Mouse (Mus musculus): Measurements from ENCODE around the gene Slc5a3.

The Slc5a3 gene

DNA sequence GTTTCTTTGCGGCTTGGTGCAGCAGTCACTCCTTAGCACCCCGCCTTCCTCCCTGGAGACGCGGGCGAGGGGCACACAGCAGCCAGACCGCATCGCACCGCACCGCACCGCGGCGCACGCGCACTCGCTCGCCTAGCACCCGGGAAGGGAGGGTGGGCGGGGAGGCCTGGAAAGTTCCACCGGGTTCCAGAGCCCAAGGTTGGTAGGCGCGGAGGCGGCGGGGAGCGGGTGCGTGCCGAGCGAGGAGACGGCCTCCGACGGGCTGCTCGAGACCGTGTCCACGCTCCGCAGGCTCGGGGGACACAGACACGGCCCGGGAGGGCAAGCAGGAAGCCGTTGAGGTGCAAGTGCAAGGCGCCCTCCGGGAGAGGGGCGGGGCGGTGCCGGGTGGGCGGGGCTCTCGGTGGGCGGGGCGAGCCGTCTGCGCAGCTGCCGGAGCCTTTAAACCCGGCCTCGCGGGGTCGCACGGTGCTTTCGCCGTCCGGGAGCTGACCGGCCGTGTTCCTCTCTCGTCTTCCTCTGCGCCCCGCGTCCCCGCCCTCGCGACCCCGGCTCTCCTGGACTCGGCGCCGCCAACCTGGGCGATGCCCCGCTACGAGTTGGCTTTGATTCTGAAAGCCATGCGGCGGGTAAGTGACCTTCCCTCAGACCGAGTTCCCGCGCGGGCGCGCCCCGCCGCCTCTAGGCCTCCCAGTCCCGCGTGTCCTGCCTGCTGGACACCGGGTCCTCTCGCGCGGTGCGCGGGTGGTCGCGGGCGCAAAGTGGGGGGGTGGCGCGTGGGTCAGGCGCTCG, at the start of gene Slc5a3, which contains the start of the genes Mrps6 and Gm49711:
Gene Slc5a3, plus strand, starts transcription at position 471 of the 792 bp plus-strand sequence.
Gene Mrps6, plus strand, starts transcription at position 419 of the 792 bp plus-strand sequence.
Gene Gm49711, plus strand, starts transcription at position 465 of the 792 bp plus-strand sequence.
- no peak for DNase-seq (ENCODE audit: extremely low read depth, low read depth, low spot score)

DNA sequence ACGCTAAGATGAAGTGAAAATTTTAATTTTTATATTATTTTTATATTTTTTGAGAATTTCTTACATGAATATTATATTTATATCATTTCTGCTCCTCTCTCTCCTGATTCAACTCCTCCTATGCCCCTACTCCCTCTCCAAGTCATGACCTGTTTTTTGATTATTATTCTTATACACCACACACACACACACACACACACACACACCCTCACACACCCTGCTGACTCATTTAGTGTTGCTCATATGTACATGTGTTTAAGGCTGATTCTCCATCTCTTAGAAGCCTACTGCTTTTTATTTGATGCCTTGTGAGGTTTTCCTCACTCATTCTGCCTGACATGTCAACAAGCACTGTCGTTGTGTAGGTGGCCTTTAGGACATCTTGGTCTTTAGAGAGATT, 48.5 kb upstream of the Slc5a3 start:
- DNase-seq (ENCODE audit: extremely low read depth, low read depth, low spot score) = no peak

DNA sequence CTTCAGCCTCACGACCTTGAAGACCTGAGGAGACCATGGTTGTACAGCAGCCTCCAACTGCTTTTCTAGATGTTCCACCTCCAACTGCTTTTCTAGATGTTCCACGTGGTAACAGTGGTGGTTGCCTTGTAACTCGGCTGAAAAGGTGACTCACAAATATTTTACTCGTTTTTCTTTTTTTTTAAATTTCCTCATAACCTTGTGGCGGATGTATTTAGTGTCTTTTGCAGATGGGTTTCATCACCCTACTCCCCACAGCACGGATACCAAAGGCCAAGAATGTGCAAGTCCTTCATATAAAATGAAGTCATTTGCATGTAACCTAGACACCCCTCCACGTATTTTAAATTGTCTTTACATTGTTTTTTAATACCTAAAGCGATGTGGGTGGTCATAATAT, 41.3 kb upstream of the Slc5a3 start:
- DNase-seq (ENCODE audit: extremely low read depth, low read depth, low spot score) = no peak

- no peak for DNase-seq (ENCODE audit: extremely low read depth, low read depth, low spot score)
Observed at GRCm38 (mm10) chr16:92019141-92020118, 38.7 kb upstream of the Slc5a3 start.

DNA sequence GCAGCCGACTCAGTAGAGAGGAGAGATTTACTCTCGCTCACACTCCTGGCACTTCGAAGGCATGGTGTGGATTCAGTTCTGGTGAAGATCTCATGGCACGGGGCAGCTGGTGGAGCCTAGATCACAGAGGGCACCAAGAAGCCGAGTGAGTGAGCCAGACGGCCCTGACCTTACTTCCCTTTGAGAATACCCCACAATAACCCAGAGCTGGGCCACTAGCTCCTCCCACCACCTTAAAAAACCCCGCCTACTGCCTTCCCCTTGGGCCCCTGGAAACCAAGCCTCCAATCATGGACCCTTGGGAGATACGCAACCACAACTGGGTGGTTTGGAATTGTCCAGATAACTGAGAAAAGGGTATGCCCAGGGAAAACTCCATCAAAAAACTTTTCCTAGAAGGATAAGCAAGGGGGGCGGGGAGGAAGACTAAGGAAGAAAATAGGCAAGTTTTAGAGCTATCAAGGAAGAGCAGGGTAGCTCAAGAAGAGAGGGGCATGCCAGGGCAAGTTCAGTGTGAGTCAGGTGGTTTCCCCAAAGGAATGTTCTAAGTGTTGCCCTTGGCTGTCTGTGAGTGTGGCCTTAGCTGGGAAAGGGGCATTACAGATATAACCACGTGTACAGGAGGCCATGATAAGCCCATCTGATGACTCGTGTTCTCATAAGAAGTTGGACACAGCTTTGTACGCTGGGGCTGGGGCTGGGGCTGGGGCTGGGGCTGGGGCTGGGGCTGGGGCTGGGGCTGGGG, 36.3 kb upstream of the Slc5a3 start:
- DNase-seq (ENCODE audit: extremely low read depth, low read depth, low spot score) = no peak

- DNase-seq (ENCODE audit: extremely low read depth, low read depth, low spot score) = no peak
Observed at GRCm38 (mm10) chr16:92022494-92023283, 35.4 kb upstream of the Slc5a3 start.

DNA sequence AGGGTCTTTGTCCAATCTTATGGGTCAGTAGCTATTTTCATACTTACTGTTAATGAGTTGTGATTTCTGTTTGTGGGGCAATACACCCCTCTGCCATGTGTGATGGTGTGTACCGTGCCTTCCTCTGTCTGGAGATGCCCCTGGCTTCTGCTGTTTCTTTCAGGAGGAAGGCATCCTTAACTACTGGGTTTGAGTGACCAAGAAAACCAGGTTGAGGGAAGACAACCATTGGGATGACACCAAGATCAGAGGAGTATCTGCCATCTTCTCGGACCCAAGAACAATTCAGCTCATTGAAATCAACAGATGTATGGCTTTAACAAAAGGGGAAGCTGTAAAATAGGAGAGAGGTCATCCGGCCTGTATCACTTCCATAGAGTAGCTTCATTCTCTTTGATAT, 24.8 kb upstream of the Slc5a3 start:
- DNase-seq (ENCODE audit: extremely low read depth, low read depth, low spot score) = no peak

- no peak for DNase-seq (ENCODE audit: extremely low read depth, low read depth, low spot score)
Observed at GRCm38 (mm10) chr16:92034676-92035075, 23.4 kb upstream of the Slc5a3 start.

- no peak for DNase-seq (ENCODE audit: extremely low read depth, low read depth, low spot score)
Observed at GRCm38 (mm10) chr16:92036701-92037100, 21.4 kb upstream of the Slc5a3 start.

DNA sequence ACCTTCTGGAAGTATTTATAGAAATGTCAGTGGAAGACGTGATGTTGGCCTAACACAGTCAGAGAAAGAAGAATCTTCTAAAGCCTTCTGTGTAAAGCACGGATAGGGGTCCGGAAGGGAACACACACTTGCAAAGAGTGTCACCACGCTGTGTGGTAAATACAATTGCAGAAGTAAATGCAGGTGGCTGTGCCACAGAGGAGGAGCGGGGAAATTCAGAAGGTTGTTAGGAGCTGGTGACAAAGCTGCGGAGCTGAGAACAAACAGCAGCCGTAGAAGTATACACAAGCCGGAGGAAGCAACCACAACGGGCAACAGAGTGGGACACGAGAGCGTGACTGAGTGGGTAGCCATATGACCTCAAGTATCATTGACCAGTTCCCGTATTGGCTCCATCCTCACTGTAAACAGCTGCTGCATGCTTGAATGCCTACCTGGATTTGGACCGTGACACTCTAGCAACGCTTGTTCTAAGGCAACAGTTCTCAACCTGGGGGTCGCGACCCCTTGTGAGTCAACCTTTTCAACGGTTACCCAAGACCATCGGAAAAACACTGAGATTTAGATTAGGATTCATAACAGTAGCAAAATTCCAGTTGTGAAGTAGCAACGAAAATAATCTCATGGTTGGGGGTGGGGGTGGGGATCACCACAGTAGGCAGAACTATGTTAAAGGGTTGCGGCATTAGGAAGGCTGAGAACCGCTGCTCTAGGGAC, 20.1 kb upstream of the Slc5a3 start:
- DNase-seq (ENCODE audit: extremely low read depth, low read depth, low spot score) = no peak

DNA sequence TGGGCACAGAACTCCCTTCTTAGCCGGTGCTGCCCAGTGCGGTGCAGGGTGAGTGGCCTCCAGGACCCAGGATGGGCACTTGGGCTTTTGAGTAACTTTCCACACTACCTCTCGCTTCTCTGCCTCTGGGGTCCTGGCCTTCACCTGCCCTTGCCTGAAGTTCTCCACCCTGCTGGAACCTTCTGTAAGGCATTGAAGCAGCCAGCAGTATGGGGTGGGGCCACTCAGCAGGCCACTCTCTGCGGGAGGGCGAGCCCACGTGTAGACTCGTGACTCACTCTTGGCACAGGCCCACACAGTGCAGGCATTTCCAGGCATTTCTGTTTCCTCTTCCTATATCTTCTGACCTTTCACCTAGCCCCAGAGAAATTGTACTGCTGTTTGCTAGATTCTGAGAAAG, 18.7 kb upstream of the Slc5a3 start:
- DNase-seq (ENCODE audit: extremely low read depth, low read depth, low spot score) = no peak

GRCm38 (mm10) chr16:92039966-92040365, 18.2 kb upstream of the Slc5a3 start:
- no peak for DNase-seq (ENCODE audit: extremely low read depth, low read depth, low spot score)

DNA sequence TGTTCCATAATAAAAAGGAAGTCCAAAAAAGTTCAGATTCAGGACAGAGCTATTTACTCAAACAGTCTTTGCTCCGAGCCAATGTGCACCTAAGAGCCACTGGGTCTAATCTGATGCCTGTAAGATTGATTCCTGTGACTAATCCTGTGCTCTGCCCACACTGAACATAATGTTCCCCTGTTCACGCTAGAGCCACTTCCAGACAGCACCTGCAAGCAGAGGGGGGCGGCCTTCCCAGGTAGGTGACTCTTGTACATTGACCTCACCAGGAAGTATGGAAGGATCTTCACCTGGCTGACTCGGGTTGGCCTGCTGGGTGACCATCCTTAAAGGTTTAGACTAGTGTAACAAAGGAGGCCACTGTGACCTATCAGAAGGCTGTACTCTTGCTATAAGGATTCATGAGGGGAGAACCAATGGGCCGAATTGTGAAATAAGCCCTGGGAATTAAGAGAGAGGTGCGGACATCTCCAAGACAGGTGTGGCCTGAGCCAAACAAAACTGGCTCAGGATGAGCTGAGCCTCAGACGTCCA, 6.3 kb upstream of the Slc5a3 start:
- peak; percentile 89 for DNase-seq (ENCODE audit: extremely low read depth, low read depth, low spot score)

DNA sequence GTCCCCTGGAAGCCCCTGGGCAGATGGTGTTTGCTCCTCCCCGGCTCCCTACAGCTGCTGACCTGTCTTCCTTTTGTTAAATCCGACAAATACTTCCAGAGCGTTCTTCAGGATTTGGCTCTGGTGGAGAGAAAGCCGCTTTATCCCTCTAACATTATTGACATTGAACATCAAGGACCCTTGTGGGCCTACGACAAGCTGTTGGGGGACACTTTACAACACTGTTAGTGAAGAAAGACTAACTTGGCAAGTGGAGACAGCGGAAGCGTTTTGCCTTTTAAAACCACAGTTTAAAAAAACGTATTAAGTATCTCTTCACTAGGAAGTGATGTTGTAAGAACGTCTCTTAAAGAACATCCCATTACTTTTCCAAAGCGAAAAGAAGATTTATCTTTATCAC, 5.6 kb upstream of the Slc5a3 start:
- DNase-seq (ENCODE audit: extremely low read depth, low read depth, low spot score) = no peak

DNA sequence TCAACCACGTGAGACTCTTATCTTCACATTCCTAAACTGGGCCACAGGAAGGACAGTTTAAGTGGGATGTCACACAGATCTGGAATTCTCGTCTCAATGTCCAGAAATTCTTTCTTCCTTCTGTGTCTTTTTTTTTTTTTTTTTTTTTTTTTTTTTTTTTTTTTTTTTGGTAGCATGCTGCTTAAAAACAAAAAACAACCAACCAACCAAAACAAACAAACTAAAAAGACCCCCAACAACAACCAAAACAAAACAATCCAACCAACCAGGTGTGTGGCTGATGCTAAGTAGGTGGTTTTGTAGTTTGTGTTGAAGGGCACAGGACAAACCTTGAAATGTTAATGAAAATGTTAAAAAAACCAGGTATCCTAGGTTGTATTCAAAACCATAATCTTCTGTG, 1.4 kb upstream of the Slc5a3 start:
- DNase-seq (ENCODE audit: extremely low read depth, low read depth, low spot score) = no peak

DNA sequence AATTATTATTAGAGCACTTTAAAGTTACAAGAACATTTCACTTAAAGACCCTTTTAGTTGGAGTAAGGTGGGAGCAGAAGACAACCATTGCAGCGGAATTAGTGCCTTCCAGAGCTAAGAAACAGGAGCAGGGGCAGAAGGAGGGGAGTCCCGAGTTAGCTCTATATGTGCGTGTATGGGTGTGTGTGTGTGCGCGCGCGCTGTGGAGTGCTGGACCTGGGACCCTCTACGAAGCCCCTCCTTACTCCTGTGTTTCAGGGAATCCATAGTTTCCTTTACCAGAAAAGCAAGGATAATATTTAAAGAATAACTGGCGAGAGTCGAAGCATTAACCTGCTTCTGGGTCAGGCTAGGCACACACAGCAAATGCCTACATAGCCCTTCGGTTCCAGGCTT, 668 bp upstream of the Slc5a3 start:
- no peak for DNase-seq (ENCODE audit: extremely low read depth, low read depth, low spot score)

DNA sequence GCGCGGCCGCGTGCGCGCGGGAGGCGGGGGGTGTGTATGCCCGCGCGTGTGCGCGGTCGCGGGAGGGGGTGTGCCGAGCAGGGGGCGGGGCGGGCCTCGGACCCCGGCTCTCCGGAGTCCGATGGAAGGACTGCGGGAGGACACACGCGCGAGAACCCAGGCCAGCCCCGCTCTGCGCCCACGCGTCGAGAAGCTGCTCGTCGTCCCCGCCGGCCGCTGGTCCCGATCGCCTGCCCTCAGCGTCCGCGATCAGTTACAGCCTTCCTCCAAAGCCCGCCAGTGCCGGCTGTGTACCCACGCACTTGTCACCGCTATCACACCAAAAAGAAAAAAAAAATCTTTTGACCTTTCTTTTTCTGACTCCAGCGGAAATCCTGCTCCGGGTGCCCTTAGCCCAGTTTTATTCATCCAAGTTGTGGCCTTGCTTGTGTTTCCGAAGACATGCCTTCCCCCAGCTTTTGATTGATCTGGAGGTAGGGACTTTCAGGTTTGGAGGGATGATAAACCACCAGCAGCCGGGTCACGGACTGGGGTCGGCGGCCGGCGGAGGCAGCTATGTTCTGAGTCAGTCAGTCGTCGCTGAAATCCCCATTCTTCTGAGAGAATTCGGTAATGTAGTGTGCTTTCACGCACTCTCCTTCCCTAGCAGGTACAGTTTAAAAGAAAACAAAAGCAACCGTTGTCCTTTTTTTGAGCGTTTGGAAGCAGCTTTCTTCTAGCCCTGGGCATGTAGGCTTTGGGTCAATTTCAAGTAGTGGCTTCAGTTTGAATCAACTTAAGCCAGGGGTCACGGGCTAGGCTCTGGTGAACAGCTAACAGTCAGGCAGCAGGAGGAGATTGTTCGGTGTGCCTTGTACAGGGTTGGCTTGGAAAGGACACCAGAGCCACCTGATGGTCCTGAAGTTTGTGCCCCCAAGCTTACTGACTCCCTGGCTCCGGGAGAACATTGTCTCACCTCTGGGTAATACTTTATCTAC, 810 bp downstream of the Slc5a3 start:
- DNase-seq (ENCODE audit: extremely low read depth, low read depth, low spot score) = no peak

- DNase-seq (ENCODE audit: extremely low read depth, low read depth, low spot score) = no peak
Observed at GRCm38 (mm10) chr16:92060213-92060612, 2.1 kb downstream of the Slc5a3 start.
